Mouse (Mus musculus): ENCODE results near the gene Olfr1095. TPM values are rescaled to one million over a fixed set of nuclear protein-coding genes. Genes with fewer than 3 reads are reported as not detected.

Gene Olfr1095
- polyA plus RNA-seq (2015; fragmentation: Nextera tagmentation; extraction: Ambion mirVana) = not detected in 2 replicates

DNA sequence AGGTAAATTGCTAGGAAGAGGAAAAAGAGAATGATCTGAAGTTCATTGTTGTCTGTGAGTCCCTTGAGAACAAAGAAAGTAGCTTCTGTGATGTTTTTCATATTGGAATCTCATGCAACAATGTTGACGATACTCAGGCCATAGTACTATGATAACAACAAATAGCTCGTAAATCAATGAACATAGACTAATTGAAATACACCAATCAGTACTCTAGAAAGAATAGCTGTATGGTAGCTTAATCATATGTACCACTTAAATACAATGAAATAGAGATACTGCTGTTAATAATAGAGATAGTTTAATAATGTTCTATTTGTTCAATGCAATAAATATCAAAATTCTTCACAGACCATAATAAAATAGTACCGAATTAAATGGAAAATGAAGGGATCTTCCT lies at the start of gene Olfr1095:
TSS of gene Olfr1095 (minus strand) at position 101 of the 400 bp plus-strand sequence.
- Histone ChIP-seq H3K9ac (replicated peaks; ENCODE audit: low read depth, low read length) (no peak within 1 kb of the TSS), H3K9me3 (ENCODE audit: control insufficient read depth, low read length) (no peaks in the 10 kb centered on the region), H3K4me3 (replicated peaks; ENCODE audit: low read length) (no peak within 1 kb of the TSS), H3K4me1 (replicated peaks; ENCODE audit: control insufficient read depth, insufficient read depth, low read length) (no peaks in the 10 kb centered on the region), H3K27ac (ENCODE audit: low read length) (no peak within 1 kb of the TSS), H3K4me2 (ENCODE audit: low read length) (no peak within 1 kb of the TSS), H3K36me3 (ENCODE audit: control insufficient read depth, insufficient read depth) (no peaks in the 10 kb centered on the region), H3K27me3 (replicated peaks; ENCODE audit: control insufficient read depth, insufficient read depth, low read length) (no peaks in the 10 kb centered on the region)
- no peak for ATAC-seq
- WGBS = 91% methylated on average over 3 of the region's 3 CpGs

GRCm38 (mm10) chr2:86892116-86892515 lies 40.6 kb upstream of the Olfr1095 start, which contains the start of gene Olfr1097:
Olfr1097 (minus strand) TSS chr2:86892216.
- Histone ChIP-seq H3K4me2 (ENCODE audit: low read length) (no peak within 1 kb of the TSS), H3K4me3 (replicated peaks; ENCODE audit: low read length) (no peak within 1 kb of the TSS), H3K4me1 (replicated peaks; ENCODE audit: control insufficient read depth, insufficient read depth, low read length) (no peaks in the 10 kb centered on the region), H3K9ac (replicated peaks; ENCODE audit: low read depth, low read length) (no peak within 1 kb of the TSS), H3K27ac (ENCODE audit: low read length) (no peak within 1 kb of the TSS), H3K36me3 (ENCODE audit: control insufficient read depth, insufficient read depth) (no peaks in the 10 kb centered on the region), H3K27me3 (replicated peaks; ENCODE audit: control insufficient read depth, insufficient read depth, low read length) (no peaks in the 10 kb centered on the region), H3K9me3 (ENCODE audit: control insufficient read depth, low read length) (no peaks in the 10 kb centered on the region)
- ATAC-seq = no peak
- 92% methylated on average over 1 of the region's 1 CpGs for WGBS

DNA sequence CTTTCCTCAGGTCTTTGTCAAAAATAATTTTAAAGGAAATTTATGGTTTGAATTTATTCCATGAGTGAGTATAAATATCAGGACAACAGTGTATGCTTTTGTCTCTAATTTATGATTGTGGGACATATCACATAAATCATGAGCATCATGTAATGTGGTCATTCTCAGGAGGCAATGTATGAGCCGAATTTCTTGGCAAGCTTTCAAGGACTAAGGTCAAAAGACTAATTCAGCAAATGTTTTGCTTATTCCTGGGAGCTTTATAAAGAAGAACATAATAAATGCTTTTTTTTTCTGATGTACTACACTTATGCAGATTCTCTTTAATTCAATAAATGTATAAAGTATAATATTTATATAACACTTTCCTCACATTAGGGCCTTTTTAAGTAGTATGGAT lies 23.2 kb upstream of the Olfr1095 start, which contains the start of gene Gm13723:
TSS of gene Gm13723 (minus strand) at position 101 of the 400 bp plus-strand sequence.
- H3K9ac ChIP-seq (replicated peaks; ENCODE audit: low read depth, low read length) = no peak within 1 kb of the TSS
- 67% methylated on average over 1 of the region's 1 CpGs for WGBS
- no peaks in the 10 kb centered on the region for H3K9me3 ChIP-seq (ENCODE audit: control insufficient read depth, low read length)
- no peaks in the 10 kb centered on the region for H3K36me3 ChIP-seq (ENCODE audit: control insufficient read depth, insufficient read depth)
- H3K4me1 ChIP-seq (replicated peaks; ENCODE audit: control insufficient read depth, insufficient read depth, low read length) = no peaks in the 10 kb centered on the region
- no peak within 1 kb of the TSS for H3K27ac ChIP-seq (ENCODE audit: low read length)
- no peak within 1 kb of the TSS for H3K4me3 ChIP-seq (replicated peaks; ENCODE audit: low read length)
- no peaks in the 10 kb centered on the region for H3K27me3 ChIP-seq (replicated peaks; ENCODE audit: control insufficient read depth, insufficient read depth, low read length)
- no peak within 1 kb of the TSS for H3K4me2 ChIP-seq (ENCODE audit: low read length)
- ATAC-seq = no peak

- Histone ChIP-seq H3K27ac (ENCODE audit: low read length) (no peak within 1 kb of the TSS), H3K27me3 (replicated peaks; ENCODE audit: control insufficient read depth, insufficient read depth, low read length) (no peaks in the 10 kb centered on the region), H3K9ac (replicated peaks; ENCODE audit: low read depth, low read length) (no peak within 1 kb of the TSS), H3K9me3 (ENCODE audit: control insufficient read depth, low read length) (no peaks in the 10 kb centered on the region), H3K4me1 (replicated peaks; ENCODE audit: control insufficient read depth, insufficient read depth, low read length) (no peaks in the 10 kb centered on the region), H3K4me3 (replicated peaks; ENCODE audit: low read length) (no peak within 1 kb of the TSS), H3K36me3 (ENCODE audit: control insufficient read depth, insufficient read depth) (no peaks in the 10 kb centered on the region), H3K4me2 (ENCODE audit: low read length) (no peak within 1 kb of the TSS)
- no peak for ATAC-seq
Measured at GRCm38 (mm10) chr2:86824363-86824762, 27.1 kb downstream of the Olfr1095 start, which contains the start of gene Olfr1094. Olfr1094 (plus strand) TSS chr2:86824663.

DNA sequence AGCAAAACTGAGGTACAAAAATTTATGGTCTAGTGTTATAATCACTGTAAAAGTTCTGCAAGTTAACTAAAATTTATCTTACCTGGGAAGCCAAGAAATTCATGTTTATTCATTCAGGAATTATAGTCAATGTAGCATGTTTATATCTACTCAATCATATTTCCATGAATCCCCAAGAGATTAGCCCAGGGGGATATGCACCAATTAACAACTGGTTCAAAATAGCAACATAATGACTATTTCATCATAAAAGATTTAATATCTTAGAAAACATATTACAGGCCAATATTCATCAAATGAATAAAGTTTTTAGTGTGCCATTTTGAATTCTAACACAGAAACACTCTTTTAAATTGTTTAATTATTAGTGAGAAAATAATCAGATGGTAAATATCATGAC lies 41.6 kb downstream of the Olfr1095 start, which contains the start of gene Olfr141:
TSS of gene Olfr141 (minus strand) at position 101 of the 400 bp plus-strand sequence.
- no peaks in the 10 kb centered on the region for H3K4me1 ChIP-seq (replicated peaks; ENCODE audit: control insufficient read depth, insufficient read depth, low read length)
- H3K9me3 ChIP-seq (ENCODE audit: control insufficient read depth, low read length) = no peaks in the 10 kb centered on the region
- H3K27ac ChIP-seq (ENCODE audit: low read length) = no peak within 1 kb of the TSS
- H3K36me3 ChIP-seq (ENCODE audit: control insufficient read depth, insufficient read depth) = no peaks in the 10 kb centered on the region
- no peak within 1 kb of the TSS for H3K4me3 ChIP-seq (replicated peaks; ENCODE audit: low read length)
- no peak for ATAC-seq
- H3K4me2 ChIP-seq (ENCODE audit: low read length) = no peak within 1 kb of the TSS
- no peaks in the 10 kb centered on the region for H3K27me3 ChIP-seq (replicated peaks; ENCODE audit: control insufficient read depth, insufficient read depth, low read length)
- no peak within 1 kb of the TSS for H3K9ac ChIP-seq (replicated peaks; ENCODE audit: low read depth, low read length)

Other genes with a start within 250 kb of the Olfr1095 start
- gene Olfr1084, start 212.0 kb downstream of the Olfr1095 start, polyA plus RNA-seq (2015; fragmentation: Nextera tagmentation; extraction: Ambion mirVana) = not detected in 2 replicates
- not detected in 2 replicates for gene Olfr1085, start 189.7 kb downstream of the Olfr1095 start, polyA plus RNA-seq (2015; fragmentation: Nextera tagmentation; extraction: Ambion mirVana)
- gene Olfr1086, start 171.6 kb downstream of the Olfr1095 start, polyA plus RNA-seq (2015; fragmentation: Nextera tagmentation; extraction: Ambion mirVana) = not detected in 2 replicates
- gene Olfr1087, start 153.3 kb downstream of the Olfr1095 start, polyA plus RNA-seq (2015; fragmentation: Nextera tagmentation; extraction: Ambion mirVana) = not detected in 2 replicates
- gene Olfr1089, start 118.0 kb downstream of the Olfr1095 start, polyA plus RNA-seq (2015; fragmentation: Nextera tagmentation; extraction: Ambion mirVana) = not detected in 2 replicates
- gene Olfr1090, start 92.7 kb downstream of the Olfr1095 start, polyA plus RNA-seq (2015; fragmentation: Nextera tagmentation; extraction: Ambion mirVana) = not detected in 2 replicates
- not detected in 2 replicates for gene Olfr1093, start 69.2 kb downstream of the Olfr1095 start, polyA plus RNA-seq (2015; fragmentation: Nextera tagmentation; extraction: Ambion mirVana)
- not detected in 2 replicates for gene Olfr141, start 41.7 kb downstream of the Olfr1095 start, polyA plus RNA-seq (2015; fragmentation: Nextera tagmentation; extraction: Ambion mirVana)
- gene Olfr1094, start 27.0 kb downstream of the Olfr1095 start, polyA plus RNA-seq (2015; fragmentation: Nextera tagmentation; extraction: Ambion mirVana) = not detected in 2 replicates
- not detected in 2 replicates for gene Gm13723, start 23.1 kb upstream of the Olfr1095 start, polyA plus RNA-seq (2015; fragmentation: Nextera tagmentation; extraction: Ambion mirVana)
- not detected in 2 replicates for gene Olfr1097, start 40.5 kb upstream of the Olfr1095 start, polyA plus RNA-seq (2015; fragmentation: Nextera tagmentation; extraction: Ambion mirVana)
- not detected in 2 replicates for gene Olfr1098, start 72.8 kb upstream of the Olfr1095 start, polyA plus RNA-seq (2015; fragmentation: Nextera tagmentation; extraction: Ambion mirVana)
- not detected in 2 replicates for gene Olfr1099, start 109.0 kb upstream of the Olfr1095 start, polyA plus RNA-seq (2015; fragmentation: Nextera tagmentation; extraction: Ambion mirVana)
- gene Olfr1100, start 128.3 kb upstream of the Olfr1095 start, polyA plus RNA-seq (2015; fragmentation: Nextera tagmentation; extraction: Ambion mirVana) = not detected in 2 replicates
- gene Olfr1101, start 139.5 kb upstream of the Olfr1095 start, polyA plus RNA-seq (2015; fragmentation: Nextera tagmentation; extraction: Ambion mirVana) = not detected in 2 replicates
- not detected in 2 replicates for gene Olfr1102, start 146.7 kb upstream of the Olfr1095 start, polyA plus RNA-seq (2015; fragmentation: Nextera tagmentation; extraction: Ambion mirVana)
- not detected in 2 replicates for gene Olfr1104, start 175.4 kb upstream of the Olfr1095 start, polyA plus RNA-seq (2015; fragmentation: Nextera tagmentation; extraction: Ambion mirVana)
- not detected in 2 replicates for gene Olfr1105, start 184.8 kb upstream of the Olfr1095 start, polyA plus RNA-seq (2015; fragmentation: Nextera tagmentation; extraction: Ambion mirVana)
- not detected in 2 replicates for gene Olfr1106, start 200.6 kb upstream of the Olfr1095 start, polyA plus RNA-seq (2015; fragmentation: Nextera tagmentation; extraction: Ambion mirVana)
- gene Olfr1107, start 224.1 kb upstream of the Olfr1095 start, polyA plus RNA-seq (2015; fragmentation: Nextera tagmentation; extraction: Ambion mirVana) = not detected in 2 replicates
- gene Olfr1109, start 244.3 kb upstream of the Olfr1095 start, polyA plus RNA-seq (2015; fragmentation: Nextera tagmentation; extraction: Ambion mirVana) = not detected in 2 replicates

All from forebrain, embryonic 16.5 days (tissue).